Mouse (Mus musculus): Measurements from ENCODE around the gene Txndc2.
A peak's percentile ranks its signal among the peaks of the same experiment; 100 is the strongest.
"Not testable (repeated sequence)": the region's sequence is repeated elsewhere in the genome, so short reads cannot be mapped to it uniquely, and the experiment has no call there.

Txndc2 gene

DNA sequence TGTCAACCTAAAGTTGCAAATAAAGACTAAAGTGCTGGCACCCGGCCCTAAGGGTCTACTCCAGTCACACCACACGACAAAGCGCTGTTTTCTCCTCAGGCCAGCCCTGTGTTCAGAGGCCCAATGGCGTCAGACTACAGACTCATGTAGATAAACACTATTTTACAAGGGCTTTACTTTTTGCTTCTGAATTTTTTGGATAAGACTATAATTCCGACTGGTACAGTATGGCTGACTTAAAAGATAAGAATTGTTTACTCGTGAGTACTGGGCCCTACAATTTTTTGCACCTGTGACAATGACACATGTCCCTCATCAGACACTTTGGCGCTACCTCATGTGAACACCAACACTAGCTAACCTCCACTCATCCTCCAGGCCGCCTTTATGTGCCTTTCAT is 14.1 kb upstream of the Txndc2 start:
- DNase-seq (ENCODE audit: low spot score in 2 of 2) = no peak

DNA sequence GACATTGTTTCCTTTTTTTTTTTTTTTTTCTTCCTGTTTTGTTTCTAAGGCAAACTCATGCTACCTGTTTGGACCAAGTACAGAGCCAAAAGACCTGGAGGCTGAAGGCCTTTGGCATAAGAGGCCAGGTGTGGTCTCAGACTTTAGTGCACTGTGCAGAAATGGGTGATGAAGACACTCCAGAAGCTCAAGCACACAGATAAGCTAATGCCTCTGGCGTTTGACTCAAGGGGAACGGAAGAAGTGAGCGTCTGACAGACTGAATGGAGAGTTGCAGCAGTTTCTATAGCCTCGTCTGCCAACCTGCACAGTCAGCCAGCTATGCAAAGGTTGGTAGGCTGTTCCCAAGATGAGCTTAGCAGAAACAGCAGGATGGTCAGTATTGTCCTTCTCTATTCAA is 13.6 kb upstream of the Txndc2 start:
- DNase-seq (ENCODE audit: low spot score in 2 of 2) = no peak

DNA sequence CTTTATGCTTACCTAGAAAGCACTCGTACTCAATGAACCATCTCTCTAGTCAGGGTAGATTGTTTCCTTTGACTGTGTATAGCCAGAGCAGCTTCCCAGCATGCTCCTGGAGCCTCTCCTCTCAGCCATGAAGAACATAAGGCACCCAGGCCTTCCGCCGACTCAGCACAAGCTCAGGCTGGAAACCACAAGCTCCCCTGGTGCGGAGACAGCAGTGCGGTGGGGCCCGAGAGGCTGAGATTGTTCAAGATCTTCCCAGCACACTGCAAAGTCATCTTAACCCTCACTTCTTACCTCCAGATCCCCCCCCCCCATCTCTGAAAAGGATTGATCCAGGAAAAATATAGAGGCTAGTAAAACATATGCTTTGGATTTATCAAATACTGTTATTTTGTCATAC is 8.6 kb upstream of the Txndc2 start:
- DNase-seq (ENCODE audit: low spot score in 2 of 2) = no peak

DNA sequence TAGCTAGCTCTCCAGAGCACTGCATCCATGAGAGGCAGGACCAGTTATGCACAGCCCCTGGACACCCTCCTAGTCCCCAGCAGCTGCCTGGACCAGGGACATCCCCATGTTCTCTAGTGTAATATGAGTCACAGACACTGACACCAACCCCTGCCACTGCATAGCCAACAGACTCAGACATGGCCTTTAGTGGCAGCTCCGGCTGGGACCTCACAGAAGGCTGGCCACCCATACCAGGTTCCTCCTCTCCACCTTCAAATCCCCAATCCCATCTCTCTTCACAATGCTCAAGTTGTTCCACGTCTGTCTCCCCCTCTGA is 7.2 kb upstream of the Txndc2 start:
- DNase-seq (ENCODE audit: low spot score in 2 of 2) = no peak

DNA sequence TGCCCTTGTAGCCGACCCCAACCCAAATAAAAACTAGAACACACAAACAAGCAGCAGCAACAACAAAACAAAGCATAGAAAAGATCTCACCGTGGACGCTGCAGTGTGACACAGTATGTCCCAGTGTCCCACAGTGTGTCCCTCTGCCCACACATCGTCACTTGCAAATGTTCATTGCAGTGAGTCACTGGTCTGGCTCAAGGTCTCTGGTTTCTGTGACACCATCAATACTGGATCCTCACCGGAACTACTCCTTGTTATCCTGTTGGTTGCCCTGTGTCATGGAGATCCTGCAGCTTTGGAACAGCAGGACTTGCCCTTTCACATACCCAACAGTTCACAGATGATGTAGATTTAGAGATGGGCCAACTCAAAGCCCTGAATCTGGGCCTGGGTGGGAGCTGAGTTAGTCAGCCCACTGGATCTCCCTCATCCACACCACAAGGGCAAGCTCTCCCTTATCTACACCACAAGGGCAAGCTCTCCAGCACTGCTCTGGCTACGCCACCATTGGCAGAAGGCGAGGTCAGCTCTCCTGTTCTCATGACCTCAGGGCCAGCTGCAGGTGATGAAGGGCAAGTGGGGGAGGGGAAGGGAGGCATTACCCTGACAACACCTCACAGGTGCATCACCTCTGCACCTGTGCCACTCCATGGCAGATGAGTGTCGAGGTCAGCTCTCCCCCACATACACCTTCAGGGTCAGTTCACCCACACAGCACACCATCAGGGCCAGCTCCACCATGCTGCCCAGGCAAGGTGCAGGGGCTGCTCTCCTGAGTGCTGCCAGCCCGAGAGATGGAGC is 6.6 kb upstream of the Txndc2 start:
- no peak for DNase-seq (ENCODE audit: low spot score in 2 of 2)

DNA sequence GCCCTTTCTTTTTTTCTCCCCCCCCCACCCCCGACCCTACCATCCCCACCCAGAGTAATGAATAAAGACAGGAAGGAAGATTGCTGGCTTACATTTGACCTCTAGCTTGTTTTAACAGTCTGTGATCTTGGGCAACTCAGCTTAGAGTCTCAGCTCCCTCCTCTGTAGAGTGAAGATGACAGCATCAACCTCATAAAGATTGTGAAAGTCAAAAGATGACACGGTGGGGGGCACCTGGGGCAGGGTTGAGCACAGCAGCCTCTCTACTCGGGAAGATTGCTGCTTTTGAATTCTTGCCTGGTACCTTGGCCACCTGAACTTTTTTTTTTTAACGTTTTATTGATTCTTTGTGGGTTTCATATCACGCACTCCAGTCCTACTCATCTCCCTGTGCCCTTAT is 6.0 kb upstream of the Txndc2 start:
- DNase-seq (ENCODE audit: low spot score in 2 of 2) = no peak

DNA sequence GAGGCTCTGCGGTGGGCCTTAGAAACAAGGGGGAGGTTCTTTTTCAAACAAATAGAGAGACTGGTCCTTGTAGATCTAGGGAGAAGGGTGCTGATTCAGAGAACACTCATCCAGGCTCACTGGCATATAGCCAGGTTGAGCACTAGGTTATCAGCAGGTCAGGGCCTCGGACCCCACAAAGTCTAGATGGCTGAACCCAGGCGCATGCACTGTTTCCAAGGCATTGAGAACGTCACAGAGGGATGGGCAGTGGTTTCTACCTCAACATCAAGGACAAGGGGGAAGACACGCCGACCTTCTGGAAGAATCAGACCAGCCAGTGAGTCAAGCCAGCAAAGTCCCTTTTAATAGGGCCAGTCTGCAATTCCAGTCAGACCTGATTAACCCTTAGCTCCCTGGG is 5.3 kb upstream of the Txndc2 start:
- DNase-seq (ENCODE audit: low spot score in 2 of 2) = no peak

DNA sequence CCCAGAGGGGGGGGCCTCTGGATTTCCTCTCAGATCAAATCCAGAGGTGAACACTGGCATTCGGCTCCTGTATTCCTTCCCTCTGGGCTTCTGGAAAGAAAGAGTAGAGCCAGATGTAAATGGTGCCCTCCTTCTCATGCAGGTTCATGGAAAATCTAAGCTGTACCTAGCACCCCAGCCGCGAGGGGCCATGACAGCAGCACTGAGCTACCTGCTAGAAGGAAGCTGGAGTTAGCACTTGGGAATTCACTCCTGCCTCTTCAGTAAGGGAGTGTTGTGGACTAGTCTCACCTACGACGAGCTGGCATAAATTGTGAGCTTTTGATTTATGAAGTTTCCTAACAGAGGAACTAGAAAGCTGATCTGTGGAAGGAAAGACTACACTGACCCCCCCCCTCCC is 1.6 kb upstream of the Txndc2 start:
- DNase-seq (ENCODE audit: low spot score in 2 of 2) = no peak

DNA sequence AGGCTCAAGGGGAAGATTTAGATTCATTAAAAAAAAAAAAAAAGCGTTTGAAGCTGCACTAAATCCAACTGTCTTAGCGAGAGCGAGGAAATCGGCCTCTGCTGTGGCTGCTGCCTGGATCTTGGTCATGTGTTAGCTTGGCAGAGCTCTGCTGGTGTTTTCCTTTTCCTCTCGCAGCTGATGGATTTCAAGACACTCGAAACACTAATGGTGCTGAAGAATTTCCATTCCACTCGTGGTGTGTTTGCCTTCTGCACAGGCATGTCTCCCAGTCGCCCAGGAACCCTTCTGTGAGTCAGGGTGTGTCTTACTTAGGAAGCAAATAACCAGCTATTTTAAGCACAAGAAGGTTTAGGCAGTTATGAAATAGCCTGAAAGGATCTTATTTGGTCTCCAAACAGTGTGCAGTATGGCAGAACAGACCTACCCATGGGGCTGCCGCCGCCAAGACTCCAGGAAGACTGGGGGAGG is 1.1 kb upstream of the Txndc2 start:
- no peak for DNase-seq (ENCODE audit: low spot score in 2 of 2)

DNA sequence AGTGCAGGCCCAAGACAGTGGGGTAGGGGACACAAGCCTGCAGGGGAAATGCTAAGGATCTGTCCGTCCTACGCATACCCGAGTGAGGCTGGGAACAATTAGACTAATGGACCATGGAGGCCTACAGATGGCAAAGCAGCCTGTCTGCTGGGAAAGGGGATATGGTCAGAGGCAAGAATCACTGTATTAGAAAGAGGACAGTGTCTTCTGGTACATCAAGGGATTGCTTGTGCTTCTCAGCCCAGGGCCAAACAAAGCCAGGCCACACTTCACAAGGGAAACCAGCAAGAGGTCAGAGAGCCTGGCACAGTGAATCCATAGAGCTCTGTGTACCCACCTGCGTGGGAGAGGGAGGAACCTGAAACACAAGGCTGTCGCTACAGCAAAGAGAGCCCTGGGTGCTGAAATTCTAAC is 617 bp upstream of the Txndc2 start:
- no peak for DNase-seq (ENCODE audit: low spot score in 2 of 2)

DNA sequence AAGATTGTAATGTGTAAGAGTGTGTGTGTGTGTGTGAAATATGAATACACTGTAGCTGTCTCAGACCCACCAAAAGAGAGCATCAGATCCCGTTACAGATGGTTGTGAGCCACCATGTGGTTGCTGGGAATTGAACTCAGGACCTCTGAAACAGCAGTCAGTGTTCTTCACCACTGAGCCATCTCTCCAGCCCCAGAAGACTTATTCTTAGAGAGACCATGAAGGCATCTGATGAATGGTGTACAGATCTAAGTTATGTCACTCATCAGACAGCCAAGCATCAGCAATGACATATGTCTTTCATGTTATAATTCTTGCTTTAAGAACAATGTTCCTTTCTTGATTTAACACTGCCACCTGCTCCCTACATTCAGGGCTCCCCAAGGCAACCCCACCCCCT is 2.8 kb downstream of the Txndc2 start:
- DNase-seq (ENCODE audit: low spot score in 2 of 2) = no peak

DNA sequence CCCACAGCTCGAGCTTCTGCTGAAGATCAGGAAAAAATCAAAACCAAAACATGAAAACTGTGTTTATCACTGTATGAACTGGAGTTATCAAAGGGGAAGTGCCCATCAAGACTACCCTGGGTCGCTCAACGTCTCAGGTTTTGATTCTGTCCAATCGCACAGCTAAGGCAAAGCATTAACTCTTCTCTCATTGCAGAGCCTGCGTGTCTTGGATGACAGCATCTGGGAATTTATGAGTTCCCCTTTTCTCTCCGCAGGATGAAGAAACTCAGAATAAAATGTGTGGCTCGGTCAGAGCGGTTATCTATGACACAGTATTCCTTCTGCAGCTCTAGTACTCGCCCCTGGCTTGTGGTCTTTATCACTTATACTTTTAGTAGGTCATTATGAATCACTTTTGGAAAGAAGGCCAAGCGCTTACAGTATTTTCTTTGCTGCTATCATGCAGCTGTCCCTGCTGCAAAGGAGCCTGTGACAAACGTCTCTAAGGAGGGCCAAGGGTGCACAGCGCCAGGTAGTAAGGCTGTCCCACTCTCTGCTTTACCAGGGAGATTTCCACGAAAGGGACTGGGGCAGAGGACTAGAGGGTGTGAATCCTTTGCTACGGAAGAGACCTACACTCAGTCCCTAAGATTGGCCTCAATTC is 6.1 kb downstream of the Txndc2 start:
- no peak for DNase-seq (ENCODE audit: low spot score in 2 of 2)

DNA sequence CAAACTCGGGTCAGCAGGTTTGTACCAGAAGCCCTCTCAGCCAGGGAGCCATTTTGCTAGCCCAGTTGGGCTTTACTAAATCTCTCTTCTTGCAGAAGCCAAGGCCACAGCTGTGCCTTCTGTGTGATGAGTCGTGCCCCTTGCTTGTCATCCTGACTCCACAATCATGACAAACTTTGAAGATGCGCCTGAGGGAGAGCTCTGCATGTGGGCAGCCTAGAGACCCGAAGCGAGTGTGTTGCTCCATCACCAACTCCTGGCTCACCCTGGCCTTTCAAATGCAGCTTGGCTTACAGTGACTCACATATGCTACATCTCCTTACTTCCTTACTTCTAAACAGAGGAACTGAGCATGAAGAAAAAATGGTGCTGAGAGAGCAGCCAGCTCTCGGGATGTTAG is 12.0 kb downstream of the Txndc2 start:
- no peak for DNase-seq (ENCODE audit: low spot score in 2 of 2)

DNA sequence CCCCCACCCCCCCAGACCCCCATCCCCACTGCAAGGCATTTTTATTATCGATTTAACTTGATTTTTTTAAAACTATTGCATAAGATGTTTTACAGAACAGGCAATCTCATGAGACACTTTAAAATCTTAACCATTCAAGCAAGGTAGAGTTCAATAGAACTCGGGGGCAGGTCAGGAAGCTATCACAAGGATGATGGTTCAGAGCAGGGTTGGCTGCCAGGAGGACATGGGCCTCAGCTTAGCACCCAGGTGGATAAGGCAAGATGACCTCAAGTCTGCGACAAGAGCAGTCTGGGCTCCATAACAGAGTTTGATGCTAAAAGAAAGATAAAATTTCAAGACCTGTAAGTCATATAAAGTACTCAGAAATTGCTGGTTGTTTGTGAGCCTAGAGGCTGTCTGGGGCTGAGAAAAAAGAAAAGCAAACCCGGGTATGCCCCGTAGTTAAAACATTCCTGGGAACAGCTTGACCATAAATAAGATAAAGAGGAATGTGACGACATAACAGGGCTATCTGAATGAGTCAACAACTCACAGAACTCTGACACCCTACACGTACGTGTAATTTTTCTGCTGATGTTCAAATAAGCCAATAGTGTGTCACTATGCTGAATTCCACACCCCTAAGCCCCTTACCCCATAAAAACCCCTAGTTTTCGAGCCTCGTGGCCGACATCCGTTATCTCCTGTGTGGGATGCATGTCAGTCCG is 13.0 kb downstream of the Txndc2 start:
- not testable (repeated sequence) for DNase-seq (ENCODE audit: low spot score in 2 of 2)

DNA sequence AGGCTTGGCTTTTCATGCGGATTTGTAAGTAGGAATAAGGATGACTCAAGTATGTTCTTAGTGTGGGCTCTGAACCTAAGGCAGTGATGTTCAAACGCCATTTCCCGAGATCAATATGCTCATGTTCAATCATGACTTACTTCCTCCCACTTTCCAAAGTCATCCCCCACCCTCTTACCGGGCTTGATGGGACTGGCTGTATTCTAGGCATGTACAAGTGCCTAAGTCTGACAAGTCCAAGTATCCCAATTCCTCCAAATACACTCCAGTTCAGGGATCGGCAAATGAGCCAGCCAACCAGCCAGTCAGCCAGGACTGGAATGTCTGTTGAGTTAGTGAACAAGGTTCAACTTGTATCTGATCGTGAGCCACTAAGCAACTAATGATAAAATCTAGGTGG is 15.7 kb downstream of the Txndc2 start:
- no peak for DNase-seq (ENCODE audit: low spot score in 2 of 2)

DNA sequence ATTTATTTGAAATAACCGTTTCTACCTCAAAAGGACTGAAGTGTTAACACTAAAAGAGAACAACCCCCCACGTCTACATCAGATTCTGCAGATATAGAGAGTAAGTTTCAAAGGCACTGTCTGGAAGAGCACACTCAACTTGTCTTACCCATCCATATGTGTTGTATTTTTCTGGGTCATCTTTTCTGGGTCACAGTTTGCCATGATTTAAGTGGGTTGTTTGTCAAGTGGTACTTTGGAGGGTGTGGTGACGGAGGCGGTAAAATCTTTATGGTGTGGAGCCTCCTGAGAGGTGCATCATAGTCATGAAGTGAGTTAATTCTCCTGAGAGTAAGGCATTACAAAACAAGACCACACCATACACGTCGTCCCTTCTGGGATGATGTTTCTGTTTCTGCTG is 16.4 kb downstream of the Txndc2 start:
- no peak for DNase-seq (ENCODE audit: low spot score in 2 of 2)

DNA sequence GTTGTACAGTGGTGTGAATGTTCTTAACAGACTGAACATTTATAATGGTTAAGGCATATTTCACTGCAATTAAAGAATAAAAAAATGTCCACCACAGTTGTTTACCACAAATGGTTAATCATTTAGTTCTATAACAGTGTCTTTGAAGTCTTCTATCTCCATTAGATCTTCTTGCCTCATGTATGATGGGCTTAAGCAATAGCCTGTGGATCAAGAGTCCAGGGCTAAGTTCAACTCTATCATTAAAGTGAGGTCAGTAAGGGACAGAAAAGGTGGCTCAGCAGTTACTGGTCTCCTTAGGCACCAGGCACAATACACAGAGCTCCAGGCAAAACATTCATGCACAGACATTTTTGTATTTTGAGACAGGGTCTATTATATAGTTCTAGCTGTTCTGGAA is 18.8 kb downstream of the Txndc2 start:
- DNase-seq (ENCODE audit: low spot score in 2 of 2) = no peak

DNA sequence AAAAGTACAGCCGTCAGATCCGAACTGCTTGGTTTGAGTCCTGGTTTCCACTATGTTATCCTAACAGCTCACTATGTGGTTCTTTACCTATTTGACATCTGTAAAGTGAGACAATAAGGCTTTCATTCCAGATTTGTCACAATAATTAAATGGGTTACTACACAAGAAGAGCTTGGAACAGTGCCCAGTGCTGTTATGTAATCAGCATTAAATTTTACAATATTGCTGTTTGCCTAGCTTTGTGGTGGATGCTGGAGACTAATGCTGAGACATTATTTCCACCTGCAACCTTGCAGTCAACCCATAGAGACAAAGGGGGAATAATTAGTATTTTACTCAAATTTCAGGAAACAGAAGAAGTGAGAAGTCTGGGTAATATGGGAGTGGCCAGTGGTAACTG is 23.5 kb downstream of the Txndc2 start:
- no peak for DNase-seq (ENCODE audit: low spot score in 2 of 2)

DNA sequence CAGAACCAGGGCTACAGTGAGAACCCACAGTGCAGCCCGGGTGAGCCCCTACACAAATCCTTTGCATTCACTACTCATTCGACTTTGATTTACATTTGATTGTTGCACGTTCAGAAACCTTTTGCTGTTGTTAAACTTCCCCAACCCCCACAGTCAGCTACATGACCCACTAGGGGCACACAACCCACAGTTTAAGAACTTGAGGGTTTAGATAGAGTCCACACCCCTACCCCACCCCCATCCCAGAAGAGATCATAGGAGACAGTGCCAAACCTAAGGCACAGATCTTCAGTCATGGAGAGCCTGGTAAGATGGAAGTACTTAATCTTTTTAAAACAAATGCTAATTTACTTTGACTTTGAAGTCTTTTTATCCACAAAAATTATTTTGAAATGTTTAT is 26.3 kb downstream of the Txndc2 start:
- no peak for DNase-seq (ENCODE audit: low spot score in 2 of 2)

DNA sequence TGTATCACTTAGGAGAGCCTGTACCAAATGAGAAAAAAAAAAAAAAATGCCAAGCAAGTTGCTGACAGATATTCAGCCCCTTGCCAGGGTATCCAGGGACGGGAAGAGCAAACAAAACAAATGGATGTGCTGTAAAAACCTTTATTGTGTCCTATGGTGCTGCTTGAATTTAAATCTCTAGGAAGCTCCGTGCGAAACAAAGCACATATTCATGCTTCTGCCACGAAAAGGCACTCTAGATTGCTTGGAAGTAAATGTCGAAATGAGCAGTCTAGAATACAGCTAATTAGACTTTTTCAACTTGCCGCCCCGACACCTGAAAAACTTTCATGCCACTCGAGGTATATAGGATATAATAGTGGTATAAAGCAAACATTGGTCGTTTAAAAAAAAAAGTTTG is 27.5 kb downstream of the Txndc2 start:
- DNase-seq (ENCODE audit: low spot score in 2 of 2) = no peak

DNA sequence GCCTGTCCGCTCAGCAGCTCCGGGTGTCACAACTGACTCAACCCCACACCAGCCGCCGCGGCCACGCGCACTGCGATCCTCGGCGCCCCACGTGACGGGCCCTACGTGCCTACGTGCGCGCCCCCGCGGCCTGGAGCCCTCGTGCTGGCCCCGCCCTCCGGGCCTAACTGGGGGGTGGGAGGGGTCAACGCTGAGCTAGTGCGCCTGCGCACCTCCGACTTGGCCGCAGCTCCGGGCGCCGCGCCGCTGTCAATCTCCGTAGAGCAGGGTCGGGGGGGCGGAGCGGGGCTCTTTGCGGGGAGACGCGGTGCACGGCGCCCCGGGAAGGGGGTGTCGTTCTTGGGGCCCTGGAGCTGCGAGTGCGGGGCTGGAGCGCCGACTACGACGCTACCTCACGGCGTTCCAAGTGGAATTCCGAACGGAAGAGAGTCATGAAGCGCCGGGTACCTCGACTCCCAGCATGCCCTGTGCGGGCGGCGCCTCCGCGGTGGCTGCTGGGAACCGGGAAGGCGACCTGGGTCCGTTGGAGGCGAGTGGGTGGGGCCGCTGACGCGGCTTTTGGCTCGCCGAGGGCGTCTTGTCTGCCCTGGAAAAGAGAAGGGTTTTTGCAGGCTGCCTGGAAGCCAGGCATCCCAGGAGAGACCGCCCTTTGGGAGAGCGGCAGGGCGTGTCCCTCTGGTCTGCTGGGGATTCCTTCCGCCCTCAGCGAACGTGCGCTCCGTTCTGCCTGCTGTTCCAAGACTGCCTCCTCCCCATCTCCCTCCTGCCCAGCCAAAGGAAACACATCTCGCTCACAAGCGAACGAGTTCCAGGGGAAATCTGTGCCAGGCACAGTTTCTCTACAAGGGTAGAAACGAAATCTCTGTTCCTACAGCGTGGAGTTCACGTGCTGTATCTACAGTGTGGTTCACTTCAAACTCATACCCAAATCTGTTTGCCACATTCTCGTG is 28.2 kb downstream of the Txndc2 start, which contains the start of gene Vapa:
Gene Vapa (minus strand): TSS at position 93 of the 950 bp plus-strand sequence.
- peak; percentile 98 to 99 for DNase-seq (ENCODE audit: low spot score in 2 of 2)

DNA sequence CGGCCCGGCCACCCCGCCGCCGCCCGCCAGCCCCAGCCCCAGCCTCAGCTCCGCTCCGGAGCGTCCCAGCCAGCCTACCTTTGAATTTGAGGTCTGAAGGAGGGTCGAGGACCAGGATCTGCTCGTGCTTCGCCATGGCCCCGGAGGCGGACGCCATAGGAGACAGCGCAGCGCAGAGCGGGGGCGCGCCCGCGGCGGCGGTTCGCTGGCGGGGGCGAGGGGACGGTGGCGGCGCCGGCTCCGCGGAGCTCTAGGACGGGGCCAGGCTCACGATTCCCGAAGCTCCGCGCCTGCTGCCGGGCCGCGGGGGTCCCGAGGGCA is 28.9 kb downstream of the Txndc2 start:
- no peak for DNase-seq (ENCODE audit: low spot score in 2 of 2)

Measured in thymus, postnatal 10 days (tissue).